In genomic region chr13:93952466-93952865, GRCm38 (mm10) we compare ENCODE assay signal across 14 mouse cellular contexts.
"Had no signal": no experiment of that assay in that cellular context is flagged by ENCODE, and none has a peak within 500 bp of the region (broad histone marks: within the 10 kb centered on the region; RNA-seq: fewer than 3 reads in every experiment).

No protein-coding gene starts in this region.

- H3K4me1 ChIP-seq: limb, embryonic 15.5 days; liver, embryonic 12.5 days; midbrain, embryonic 13.5 days; neural tube, embryonic 15.5 days had no signal

- ATAC-seq: liver, embryonic 12.5 days; midbrain, embryonic 13.5 days had no signal

- DNase-seq: kidney, adult 9 months; kidney, postnatal 36 days; layer of hippocampus, adult 9-11 months; layer of hippocampus, postnatal 36 days; lung, embryonic 14.5 days; lung, postnatal 14 days; thymus, postnatal 14 days had no signal

- H3K27ac ChIP-seq: kidney, postnatal 0 days; limb, embryonic 15.5 days; liver, embryonic 12.5 days; midbrain, embryonic 13.5 days; neural tube, embryonic 15.5 days; stomach, postnatal 0 days had no signal

- H3K4me3 ChIP-seq: limb, embryonic 15.5 days; liver, embryonic 12.5 days; midbrain, embryonic 13.5 days; myocyte; neural tube, embryonic 15.5 days had no signal
